Mouse (Mus musculus) megakaryocyte-erythroid progenitor cell, adult 5-6 weeks (primary cell): Measurements from ENCODE around the gene Med20. TPM values are rescaled to one million over a fixed set of nuclear protein-coding genes. Genes with fewer than 3 reads are reported as not detected.

Experiments used
- ATAC-seq: replicated peaks from 2 replicates; pipeline ENCODE4 v1.8.0; 2016; ENCODE audit warnings: mild to moderate bottlenecking, inconsistent platforms; ENCODE audit not compliant: severe bottlenecking, poor library complexity, low FRiP score, low TSS enrichment
- total RNA-seq, 2 experiments: library from RNA; stranded (forward) in 1 of 2; stranded (reverse) in 1 of 2; fragments of 200-1000, 215-1000 nt in 1 of 2; fragments of >200 nt in 1 of 2; fragmentation: Nextera tagmentation in 1 of 2; gene quantifications; 2 replicates each; pipeline ENCODE4 v1.2.3; 2014 to 2017

The Med20 gene
- total RNA-seq (2014; fragmentation: Nextera tagmentation) (31.7 and 66.0 TPM in 2 replicates), total RNA-seq (2017) (28.2 and 40.4 TPM in 2 replicates)

- peak; percentile 86 for ATAC-seq
Measured at GRCm38 (mm10) chr17:47610849-47611660, at the start of gene Med20, which contains the start of the genes Bysl and Gm20517. Med20 (plus strand) TSS chr17:47611582. Bysl (minus strand) TSS chr17:47611492. Gm20517 (plus strand) TSS chr17:47611589.

GRCm38 (mm10) chr17:47562875-47563274 is 48.5 kb upstream of the Med20 start:
- no peak for ATAC-seq

GRCm38 (mm10) chr17:47564612-47565011 is 46.8 kb upstream of the Med20 start:
- ATAC-seq = no peak

GRCm38 (mm10) chr17:47566133-47566532 is 45.2 kb upstream of the Med20 start:
- no peak for ATAC-seq

GRCm38 (mm10) chr17:47567271-47567670 is 44.1 kb upstream of the Med20 start:
- no peak for ATAC-seq

GRCm38 (mm10) chr17:47568389-47568788 is 43.0 kb upstream of the Med20 start:
- peak; percentile 88 for ATAC-seq

GRCm38 (mm10) chr17:47568951-47569527 is 42.3 kb upstream of the Med20 start:
- no peak for ATAC-seq

- ATAC-seq = no peak
Measured at GRCm38 (mm10) chr17:47571621-47572020, 39.8 kb upstream of the Med20 start.

GRCm38 (mm10) chr17:47572436-47572835 is 38.9 kb upstream of the Med20 start:
- no peak for ATAC-seq

- no peak for ATAC-seq
Measured at GRCm38 (mm10) chr17:47574028-47574427, 37.4 kb upstream of the Med20 start.

- no peak for ATAC-seq
Measured at GRCm38 (mm10) chr17:47574830-47575229, 36.6 kb upstream of the Med20 start.

- peak; percentile 95 for ATAC-seq
Measured at GRCm38 (mm10) chr17:47578655-47579054, 32.7 kb upstream of the Med20 start.

- ATAC-seq = no peak
Measured at GRCm38 (mm10) chr17:47580962-47581361, 30.4 kb upstream of the Med20 start.

GRCm38 (mm10) chr17:47588517-47588916 is 22.9 kb upstream of the Med20 start:
- no peak for ATAC-seq

- no peak for ATAC-seq
Measured at GRCm38 (mm10) chr17:47591073-47591472, 20.3 kb upstream of the Med20 start.

GRCm38 (mm10) chr17:47593215-47593853 is 18.0 kb upstream of the Med20 start:
- ATAC-seq = peak; percentile 54

GRCm38 (mm10) chr17:47593854-47594182 is 17.6 kb upstream of the Med20 start:
- no peak for ATAC-seq

- no peak for ATAC-seq
Measured at GRCm38 (mm10) chr17:47594183-47594968, 17.0 kb upstream of the Med20 start.

GRCm38 (mm10) chr17:47594969-47595247 is 16.5 kb upstream of the Med20 start:
- no peak for ATAC-seq
